Mouse (Mus musculus) testis, adult 2 months (tissue): ENCODE results near the gene Ang2. TPM values are rescaled to one million over a fixed set of nuclear protein-coding genes. Genes with fewer than 3 reads are reported as not detected.
A peak's percentile ranks its signal among the peaks of the same experiment; 100 is the strongest.
"Not testable (repeated sequence)": the region's sequence is repeated elsewhere in the genome, so short reads cannot be mapped to it uniquely, and the experiment has no call there.

ENCODE experiments used
- H3K27ac ChIP-seq: fragments of 200-500 bp; 2 replicates; pipeline ENCODE4 v1.5.1; 2012; ENCODE audit warnings: low read depth, low read length; ENCODE audit not compliant: control insufficient read depth, insufficient read depth
- H3K27me3 ChIP-seq: fragments of 200-500 bp; 2 replicates; pipeline ENCODE4 v1.6.1; 2012; ENCODE audit warnings: mild to moderate bottlenecking, low read length, moderate library complexity; ENCODE audit not compliant: control insufficient read depth, insufficient read depth
- H3K36me3 ChIP-seq: fragments of 200-500 bp; 2 replicates; pipeline ENCODE4 v1.6.1; 2012; ENCODE audit warnings: mild to moderate bottlenecking, low read length; ENCODE audit not compliant: control insufficient read depth, insufficient read depth
- H3K4me1 ChIP-seq: fragments of 200-500 bp; 2 replicates; pipeline ENCODE4 v1.6.1; 2012; ENCODE audit warnings: low read length; ENCODE audit not compliant: control insufficient read depth, insufficient read depth
- H3K4me3 ChIP-seq: fragments of 200-500 bp; 2 replicates; pipeline ENCODE4 v1.5.1; 2012; ENCODE audit warnings: low read depth, mild to moderate bottlenecking, low read length, moderate library complexity, mixed read lengths; ENCODE audit not compliant: control insufficient read depth
- CTCF ChIP-seq: fragments of 200-500 bp; IDR thresholded peaks from 2 replicates; pipeline ENCODE4 v1.5.1; 2012; ENCODE audit warnings: low read depth, mild to moderate bottlenecking, inconsistent platforms, low read length, moderate library complexity; ENCODE audit not compliant: control insufficient read depth, insufficient read depth, insufficient replicate concordance
- POLR2A ChIP-seq: fragments of 200-500 bp; IDR thresholded peaks from 2 replicates; pipeline ENCODE4 v1.6.1; 2012; ENCODE audit warnings: low read depth, mild to moderate bottlenecking, inconsistent platforms, low read length, moderate library complexity; ENCODE audit not compliant: control insufficient read depth
- polyA plus RNA-seq: library from polyadenylated mRNA; depleted of rRNA; stranded (reverse); fragments of >200 nt; gene quantifications from 2 replicates; pipeline ENCODE4 v1.2.3, GENCODE M21; 2012; rRNA removed

The Ang2 gene
- polyA plus RNA-seq: not detected in 2 replicates

GRCm38 (mm10) chr14:51199098-51200023, at the start of gene Ang2:
Gene Ang2, minus strand, starts transcription at chr14:51199148.
- Histone ChIP-seq H3K27ac (no peak within 1 kb of the TSS), H3K36me3 (no peaks in the 10 kb centered on the region), H3K27me3 (no peaks in the 10 kb centered on the region), H3K4me3 (no peak within 1 kb of the TSS), H3K4me1 (no peaks in the 10 kb centered on the region)
- TF ChIP-seq CTCF (no peak), POLR2A (no peak)

- no peaks in the 10 kb centered on the region for H3K27me3 ChIP-seq
Measured at GRCm38 (mm10) chr14:51247736-51248135, 48.8 kb upstream of the Ang2 start.

GRCm38 (mm10) chr14:51240899-51241298, 42.0 kb upstream of the Ang2 start:
- Histone ChIP-seq H3K27ac (no peak overlapping the region), H3K4me1 (no peaks in the 10 kb centered on the region), H3K36me3 (no peaks in the 10 kb centered on the region), H3K4me3 (no peak overlapping the region), H3K27me3 (no peaks in the 10 kb centered on the region)
- TF ChIP-seq POLR2A (no peak), CTCF (peak; percentile 29; the same call in 1 of the 2 replicates)

More at GRCm38 (mm10) chr14:51247736-51248135, 48.8 kb upstream of the Ang2 start:
- Histone ChIP-seq H3K4me1 (no peaks in the 10 kb centered on the region), H3K36me3 (no peaks in the 10 kb centered on the region), H3K4me3 (no peak overlapping the region), H3K27ac (no peak overlapping the region)
- TF ChIP-seq POLR2A: no peak
- TF ChIP-seq CTCF: no peak

DNA sequence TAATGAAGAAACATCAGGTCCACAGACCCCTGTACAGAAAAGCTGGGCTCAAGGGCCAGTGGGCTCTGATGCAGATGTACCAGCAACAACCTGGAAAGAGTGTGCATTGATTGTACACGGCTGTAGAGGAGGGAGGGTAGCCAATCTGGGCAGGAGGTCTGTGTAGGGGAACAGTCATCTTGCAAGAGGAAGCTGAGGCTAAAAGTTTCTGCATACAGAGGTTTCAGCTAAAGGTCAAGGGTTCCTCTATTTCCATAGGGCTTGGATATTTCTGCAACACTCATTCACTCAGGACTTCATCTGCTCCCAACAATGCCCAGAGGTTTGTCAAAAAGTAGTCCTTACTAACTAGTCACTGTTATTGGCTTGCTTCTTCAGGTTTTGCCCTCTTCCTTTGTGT, 38.5 kb upstream of the Ang2 start:
- not testable (repeated sequence) for H3K36me3 ChIP-seq, H3K27ac ChIP-seq, H3K4me3 ChIP-seq, H3K4me1 ChIP-seq, H3K27me3 ChIP-seq

- H3K27me3 ChIP-seq, H3K36me3 ChIP-seq, H3K4me3 ChIP-seq, H3K27ac ChIP-seq, H3K4me1 ChIP-seq: not testable (repeated sequence)
Measured at GRCm38 (mm10) chr14:51229657-51230056, 30.7 kb upstream of the Ang2 start.

GRCm38 (mm10) chr14:51220075-51220474, 21.1 kb upstream of the Ang2 start:
- not testable (repeated sequence) for H3K4me3 ChIP-seq, H3K27me3 ChIP-seq, H3K4me1 ChIP-seq, H3K36me3 ChIP-seq, H3K27ac ChIP-seq

DNA sequence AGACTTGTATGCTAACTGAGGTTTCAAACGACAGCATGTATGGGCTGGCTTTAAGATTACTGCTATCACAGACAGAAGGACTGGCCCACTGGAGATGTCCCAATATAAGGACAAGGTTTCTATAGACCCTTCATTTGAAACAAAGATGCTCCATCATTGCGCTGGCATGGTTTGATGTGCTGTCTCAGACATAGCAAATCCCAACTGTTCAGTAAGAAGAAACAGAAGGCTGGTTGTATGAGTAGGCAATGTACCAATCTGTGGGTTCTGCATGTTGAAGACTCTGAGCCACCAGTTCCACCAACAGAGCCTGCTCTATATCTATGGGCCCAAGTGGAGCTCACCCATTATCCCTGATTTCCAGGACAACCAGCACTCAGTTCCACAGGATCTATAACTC, 4.2 kb upstream of the Ang2 start, which contains the start of gene Ear14:
TSS of gene Ear14 (plus strand) at position 277 of the 400 bp plus-strand sequence.
- H3K27me3 ChIP-seq: no peaks in the 10 kb centered on the region
- H3K4me3 ChIP-seq: no peak within 1 kb of the TSS
- H3K4me1 ChIP-seq: no peaks in the 10 kb centered on the region
- no peak within 1 kb of the TSS for H3K27ac ChIP-seq
- TF ChIP-seq CTCF (no peak), POLR2A (no peak)
- no peaks in the 10 kb centered on the region for H3K36me3 ChIP-seq

- TF ChIP-seq POLR2A (no peak), CTCF (no peak)
Measured at GRCm38 (mm10) chr14:51200466-51200865, 1.5 kb upstream of the Ang2 start.

More at GRCm38 (mm10) chr14:51200466-51200865, 1.5 kb upstream of the Ang2 start:
- H3K4me3 ChIP-seq: no peak overlapping the region
- no peak overlapping the region for H3K27ac ChIP-seq
- no peaks in the 10 kb centered on the region for H3K27me3 ChIP-seq
- no peaks in the 10 kb centered on the region for H3K4me1 ChIP-seq
- no peaks in the 10 kb centered on the region for H3K36me3 ChIP-seq
